Mouse (Mus musculus): ENCODE measurements at regions not wholly inside any gene's neighbourhood (a gene's known extent, or its start where the extent isn't known, plus 50 kb on each side); places are given as distances from the start of the nearest gene placed in this dataset.

GRCm38 (mm10) chr1:96423481-96423880, 448.5 kb downstream of the Slco4c1 start:
- TF ChIP-seq POLR2A (IDR thresholded peaks at IDR 0.05; ENCODE audit: insufficient read depth, low read length) (no peak), CTCF (IDR thresholded peaks at IDR 0.05; ENCODE audit: low read depth, low read length) (no peak), EP300 (IDR thresholded peaks at IDR 0.05; ENCODE audit: insufficient read depth, low read depth, low read length) (no peak)
- no peak overlapping the region for H3K9ac ChIP-seq (ENCODE audit: low read depth, poor library complexity, severe bottlenecking)
- no peaks in the 10 kb centered on the region for H3K9me3 ChIP-seq (replicated peaks; ENCODE audit: control insufficient read depth, insufficient read depth, low read length, poor library complexity, severe bottlenecking)
- H3K4me3 ChIP-seq (ENCODE audit: low read depth, low read length) = no peak overlapping the region
- no peak overlapping the region for H3K27ac ChIP-seq (ENCODE audit: insufficient read depth, low read length)
- no peaks in the 10 kb centered on the region for H3K36me3 ChIP-seq (ENCODE audit: control insufficient read depth, insufficient read depth, low read length, poor library complexity, severe bottlenecking)
- H3K4me1 ChIP-seq (ENCODE audit: control insufficient read depth, insufficient read depth, low read length) = no peaks in the 10 kb centered on the region
- no peaks in the 10 kb centered on the region for H3K27me3 ChIP-seq (ENCODE audit: control insufficient read depth, insufficient read depth, low read length, poor library complexity, severe bottlenecking)

GRCm38 (mm10) chr1:96410837-96411612, 460.9 kb downstream of the Slco4c1 start:
- Histone ChIP-seq H3K36me3 (ENCODE audit: control insufficient read depth, insufficient read depth, low read length, poor library complexity, severe bottlenecking) (no peaks in the 10 kb centered on the region), H3K4me3 (ENCODE audit: low read depth, low read length) (no peak overlapping the region), H3K9me3 (replicated peaks; ENCODE audit: control insufficient read depth, insufficient read depth, low read length, poor library complexity, severe bottlenecking) (no peaks in the 10 kb centered on the region), H3K27me3 (ENCODE audit: control insufficient read depth, insufficient read depth, low read length, poor library complexity, severe bottlenecking) (no peaks in the 10 kb centered on the region), H3K9ac (ENCODE audit: low read depth, poor library complexity, severe bottlenecking) (no peak overlapping the region), H3K4me1 (ENCODE audit: control insufficient read depth, insufficient read depth, low read length) (no peaks in the 10 kb centered on the region), H3K27ac (ENCODE audit: insufficient read depth, low read length) (no peak overlapping the region)
- TF ChIP-seq EP300 (IDR thresholded peaks at IDR 0.05; ENCODE audit: insufficient read depth, low read depth, low read length) (no peak), CTCF (IDR thresholded peaks at IDR 0.05; ENCODE audit: low read depth, low read length) (no peak), POLR2A (IDR thresholded peaks at IDR 0.05; ENCODE audit: insufficient read depth, low read length) (no peak)

GRCm38 (mm10) chr1:96397982-96398381, 474.0 kb downstream of the Slco4c1 start:
- H3K4me1 ChIP-seq (ENCODE audit: control insufficient read depth, insufficient read depth, low read length) = no peaks in the 10 kb centered on the region
- H3K27ac ChIP-seq (ENCODE audit: insufficient read depth, low read length) = no peak overlapping the region
- H3K9me3 ChIP-seq (replicated peaks; ENCODE audit: control insufficient read depth, insufficient read depth, low read length, poor library complexity, severe bottlenecking) = no peaks in the 10 kb centered on the region
- no peaks in the 10 kb centered on the region for H3K27me3 ChIP-seq (ENCODE audit: control insufficient read depth, insufficient read depth, low read length, poor library complexity, severe bottlenecking)
- no peak for TF ChIP-seq POLR2A (IDR thresholded peaks at IDR 0.05; ENCODE audit: insufficient read depth, low read length)
- H3K36me3 ChIP-seq (ENCODE audit: control insufficient read depth, insufficient read depth, low read length, poor library complexity, severe bottlenecking) = no peaks in the 10 kb centered on the region
- no peak overlapping the region for H3K4me3 ChIP-seq (ENCODE audit: low read depth, low read length)
- H3K9ac ChIP-seq (ENCODE audit: low read depth, poor library complexity, severe bottlenecking) = no peak overlapping the region

GRCm38 (mm10) chr1:96388417-96388816, 483.6 kb downstream of the Slco4c1 start:
- Histone ChIP-seq H3K4me3 (ENCODE audit: low read depth, low read length) (no peak overlapping the region), H3K27me3 (ENCODE audit: control insufficient read depth, insufficient read depth, low read length, poor library complexity, severe bottlenecking) (no peaks in the 10 kb centered on the region), H3K9ac (ENCODE audit: low read depth, poor library complexity, severe bottlenecking) (no peak overlapping the region), H3K36me3 (ENCODE audit: control insufficient read depth, insufficient read depth, low read length, poor library complexity, severe bottlenecking) (no peaks in the 10 kb centered on the region), H3K27ac (ENCODE audit: insufficient read depth, low read length) (no peak overlapping the region), H3K9me3 (replicated peaks; ENCODE audit: control insufficient read depth, insufficient read depth, low read length, poor library complexity, severe bottlenecking) (no peaks in the 10 kb centered on the region), H3K4me1 (ENCODE audit: control insufficient read depth, insufficient read depth, low read length) (no peaks in the 10 kb centered on the region)
- TF ChIP-seq CTCF (IDR thresholded peaks at IDR 0.05; ENCODE audit: low read depth, low read length) (no peak), EP300 (IDR thresholded peaks at IDR 0.05; ENCODE audit: insufficient read depth, low read depth, low read length) (no peak), POLR2A (IDR thresholded peaks at IDR 0.05; ENCODE audit: insufficient read depth, low read length) (no peak)

- H3K4me1 ChIP-seq (ENCODE audit: control insufficient read depth, insufficient read depth, low read length) = no peaks in the 10 kb centered on the region
- H3K4me3 ChIP-seq (ENCODE audit: low read depth, low read length) = no peak overlapping the region
- H3K27ac ChIP-seq (ENCODE audit: insufficient read depth, low read length) = no peak overlapping the region
- no peaks in the 10 kb centered on the region for H3K36me3 ChIP-seq (ENCODE audit: control insufficient read depth, insufficient read depth, low read length, poor library complexity, severe bottlenecking)
- no peak overlapping the region for H3K9ac ChIP-seq (ENCODE audit: low read depth, poor library complexity, severe bottlenecking)
- no peak for TF ChIP-seq EP300 (IDR thresholded peaks at IDR 0.05; ENCODE audit: insufficient read depth, low read depth, low read length)
- TF ChIP-seq POLR2A (IDR thresholded peaks at IDR 0.05; ENCODE audit: insufficient read depth, low read length) = no peak
- TF ChIP-seq CTCF (IDR thresholded peaks at IDR 0.05; ENCODE audit: low read depth, low read length) = no peak
- H3K9me3 ChIP-seq (replicated peaks; ENCODE audit: control insufficient read depth, insufficient read depth, low read length, poor library complexity, severe bottlenecking) = no peaks in the 10 kb centered on the region
- H3K27me3 ChIP-seq (ENCODE audit: control insufficient read depth, insufficient read depth, low read length, poor library complexity, severe bottlenecking) = no peaks in the 10 kb centered on the region
Measured at GRCm38 (mm10) chr1:96385916-96386315, 486.1 kb downstream of the Slco4c1 start.

GRCm38 (mm10) chr1:96362713-96363441, 509.1 kb downstream of the Slco4c1 start:
- Histone ChIP-seq H3K27me3 (ENCODE audit: control insufficient read depth, insufficient read depth, low read length, poor library complexity, severe bottlenecking) (no peaks in the 10 kb centered on the region), H3K4me1 (ENCODE audit: control insufficient read depth, insufficient read depth, low read length) (no peaks in the 10 kb centered on the region), H3K9me3 (replicated peaks; ENCODE audit: control insufficient read depth, insufficient read depth, low read length, poor library complexity, severe bottlenecking) (no peaks in the 10 kb centered on the region), H3K27ac (ENCODE audit: insufficient read depth, low read length) (no peak overlapping the region), H3K36me3 (ENCODE audit: control insufficient read depth, insufficient read depth, low read length, poor library complexity, severe bottlenecking) (no peaks in the 10 kb centered on the region), H3K9ac (ENCODE audit: low read depth, poor library complexity, severe bottlenecking) (no peak overlapping the region), H3K4me3 (ENCODE audit: low read depth, low read length) (no peak overlapping the region)
- no peak for TF ChIP-seq CTCF (IDR thresholded peaks at IDR 0.05; ENCODE audit: low read depth, low read length)
- no peak for TF ChIP-seq EP300 (IDR thresholded peaks at IDR 0.05; ENCODE audit: insufficient read depth, low read depth, low read length)
- no peak for TF ChIP-seq POLR2A (IDR thresholded peaks at IDR 0.05; ENCODE audit: insufficient read depth, low read length)
